Mouse (Mus musculus): Measurements from ENCODE around the gene Pfdn4. TPM values are rescaled to one million over a fixed set of nuclear protein-coding genes. Genes with fewer than 3 reads are reported as not detected.

The Pfdn4 gene
- polyA plus RNA-seq (2014; fragmentation: Illumina TruSeq; extraction: RNeasy Lipid Tissue Mini Kit (QIAGEN cat#74804); ENCODE audit: low read depth, low replicate concordance) = 14.6 TPM

DNA sequence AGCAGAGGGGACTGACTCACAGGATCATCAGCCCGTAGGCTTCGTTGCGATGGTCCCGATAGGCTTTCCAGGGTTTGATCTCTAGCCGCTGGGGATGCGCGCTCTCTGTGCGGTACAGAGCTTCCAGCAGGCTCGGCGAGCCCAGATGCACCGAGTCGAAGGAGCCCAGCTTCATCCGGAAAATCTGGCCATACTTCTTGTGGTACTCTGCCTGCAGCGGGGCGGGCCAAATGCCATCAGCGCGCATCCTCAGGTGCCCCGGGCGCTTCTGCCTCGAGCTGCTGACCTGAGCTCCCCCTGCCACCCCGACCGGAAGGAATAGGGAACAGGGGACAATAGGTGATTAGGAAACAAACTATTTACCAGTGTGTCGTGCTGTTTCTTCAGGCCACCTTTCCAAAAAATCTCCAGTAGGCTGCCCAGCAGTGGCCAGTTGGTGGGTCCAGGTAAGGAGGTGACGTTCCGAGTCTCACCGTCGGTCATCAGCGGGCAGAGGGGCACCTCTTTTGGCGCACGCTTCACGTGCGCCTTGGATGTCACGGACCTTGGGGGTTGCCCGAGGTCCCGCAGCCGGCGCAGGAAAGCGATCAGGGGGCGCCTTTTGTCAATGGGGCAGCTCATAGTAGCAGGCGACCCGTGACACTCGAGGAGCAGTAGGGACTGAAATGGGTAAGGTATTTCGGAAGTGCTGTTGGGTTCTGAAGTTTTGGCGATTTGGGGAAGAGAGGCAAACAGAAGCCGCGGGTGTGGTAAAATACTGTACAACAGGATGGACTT, at the start of gene Pfdn4:
Gene Pfdn4 (plus strand): TSS at position 275 of the 777 bp plus-strand sequence.

DNA sequence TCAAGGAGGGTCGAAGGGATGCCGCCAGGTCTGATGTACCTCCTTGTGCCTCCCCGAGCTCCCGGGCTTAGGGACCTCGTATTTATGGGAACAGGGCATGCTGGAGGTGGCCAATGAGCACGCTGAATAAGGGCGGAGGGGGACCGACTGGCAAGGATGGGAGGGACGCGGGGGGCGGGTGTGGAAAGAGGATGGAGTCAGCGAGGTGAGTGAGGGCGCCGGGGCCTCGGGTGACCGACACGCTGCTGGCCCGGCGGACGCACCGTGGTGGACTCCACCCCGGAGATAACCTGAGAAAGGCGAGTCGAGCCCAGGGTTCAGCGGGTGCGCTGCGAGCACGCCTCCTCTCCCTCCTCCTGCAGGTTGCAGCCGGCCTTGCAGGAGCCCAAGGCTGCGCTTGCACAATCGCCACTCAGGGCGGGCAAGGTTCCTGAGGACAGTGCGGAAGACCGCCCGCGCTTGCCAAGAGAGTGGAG, 901 bp downstream of the Pfdn4 start, which contains the start of gene Cyp24a1:
Gene Cyp24a1 (minus strand): TSS at position 55 of the 476 bp plus-strand sequence.

Other genes starting within 250 kb of the Pfdn4 start
- gene Bcas1, start 68.6 kb upstream of the Pfdn4 start, polyA plus RNA-seq (2014; fragmentation: Illumina TruSeq; extraction: RNeasy Lipid Tissue Mini Kit (QIAGEN cat#74804); ENCODE audit: low read depth, low replicate concordance) = not detected
- 0.11 TPM for gene Cyp24a1, start 717 bp downstream of the Pfdn4 start, polyA plus RNA-seq (2014; fragmentation: Illumina TruSeq; extraction: RNeasy Lipid Tissue Mini Kit (QIAGEN cat#74804); ENCODE audit: low read depth, low replicate concordance)
- not detected for gene 4930470P17Rik, start 105.6 kb downstream of the Pfdn4 start, polyA plus RNA-seq (2014; fragmentation: Illumina TruSeq; extraction: RNeasy Lipid Tissue Mini Kit (QIAGEN cat#74804); ENCODE audit: low read depth, low replicate concordance)
- gene Dok5, start 235.4 kb downstream of the Pfdn4 start, polyA plus RNA-seq (2014; fragmentation: Illumina TruSeq; extraction: RNeasy Lipid Tissue Mini Kit (QIAGEN cat#74804); ENCODE audit: low read depth, low replicate concordance) = not detected